Mouse (Mus musculus) myocyte (in vitro differentiated cells): ENCODE results near the gene Rnf19b. TPM values are rescaled to one million over a fixed set of nuclear protein-coding genes. Genes with fewer than 3 reads are reported as not detected.

ENCODE experiments used
- H3K27me3 ChIP-seq: one replicate; pipeline ENCODE4 v1.6.1; 2011; ENCODE audit not compliant: control insufficient read depth, insufficient read depth, insufficient read length
- H3K36me3 ChIP-seq: one replicate; pipeline ENCODE4 v1.6.1; 2011; ENCODE audit not compliant: control insufficient read depth, insufficient read depth
- H3K4me2 ChIP-seq: one replicate; pipeline ENCODE4 v1.6.1; 2011; ENCODE audit warnings: low read depth, control low read depth
- H3K4me3 ChIP-seq: one replicate; pipeline ENCODE4 v1.5.1; 2011; ENCODE audit warnings: mild to moderate bottlenecking, control low read depth, moderate library complexity
- H3K79me2 ChIP-seq: one replicate; pipeline ENCODE4 v1.6.1; 2011; ENCODE audit not compliant: control insufficient read depth, insufficient read depth
- H3ac ChIP-seq: one replicate; pipeline ENCODE4 v1.6.1; 2011; ENCODE audit not compliant: control insufficient read depth, insufficient read length
- CEBPB ChIP-seq: IDR thresholded peaks from 2 replicates; pipeline ENCODE4 v1.6.1; 2011; ENCODE audit warnings: mild to moderate bottlenecking, moderate library complexity; ENCODE audit not compliant: poor library complexity, insufficient read depth, severe bottlenecking
- E2F4 ChIP-seq: IDR thresholded peaks from one replicate; pipeline ENCODE4 v1.6.1; 2011; ENCODE audit warnings: mild to moderate bottlenecking, control low read depth, moderate library complexity; ENCODE audit not compliant: insufficient read depth
- MAX ChIP-seq: IDR thresholded peaks from one replicate; pipeline ENCODE4 v1.6.1; 2011; ENCODE audit warnings: low read depth, mild to moderate bottlenecking, control low read depth
- MYOD1 ChIP-seq, 3 experiments: IDR thresholded peaks; one replicate each; pipeline ENCODE4 v1.6.1; 2011; ENCODE audit warnings: control low read depth in 2 of 3, low read depth in 2 of 3, mild to moderate bottlenecking in 2 of 3, moderate library complexity in 1 of 3; ENCODE audit not compliant: insufficient read length in 2 of 3, control insufficient read depth in 1 of 3
- MYOG ChIP-seq, 3 experiments: IDR thresholded peaks; one replicate each; pipeline ENCODE4 v1.6.1; 2011; ENCODE audit warnings: control low read depth in 2 of 3, low read depth in 2 of 3, mild to moderate bottlenecking in 2 of 3; ENCODE audit not compliant: insufficient read length in 2 of 3, control insufficient read depth in 1 of 3, insufficient read depth in 1 of 3
- POLR2A ChIP-seq: IDR thresholded peaks from one replicate; pipeline ENCODE4 v1.6.1; 2011; ENCODE audit warnings: low read depth, mild to moderate bottlenecking, control low read depth, moderate library complexity; ENCODE audit not compliant: insufficient read length
- POLR2AphosphoS2 ChIP-seq: IDR thresholded peaks from one replicate; pipeline ENCODE4 v1.6.1; 2011; ENCODE audit warnings: low read depth, control low read depth; ENCODE audit not compliant: insufficient read length
- REST ChIP-seq: IDR thresholded peaks from one replicate; pipeline ENCODE4 v1.6.1; 2011; ENCODE audit warnings: mild to moderate bottlenecking, control low read depth, moderate library complexity; ENCODE audit not compliant: insufficient read depth, insufficient read length
- SRF ChIP-seq: IDR thresholded peaks from one replicate; pipeline ENCODE4 v1.6.1; 2011; ENCODE audit warnings: low read depth; ENCODE audit not compliant: control insufficient read depth, insufficient read length
- TCF12 ChIP-seq: IDR thresholded peaks from one replicate; pipeline ENCODE4 v1.6.1; 2011; ENCODE audit warnings: mild to moderate bottlenecking, control low read depth; ENCODE audit not compliant: poor library complexity, insufficient read depth, severe bottlenecking
- TCF3 ChIP-seq: IDR thresholded peaks from one replicate; pipeline ENCODE4 v1.6.1; 2011; ENCODE audit warnings: low read depth, control low read depth; ENCODE audit not compliant: insufficient read length
- USF1 ChIP-seq: IDR thresholded peaks from one replicate; pipeline ENCODE4 v1.6.1; 2011; ENCODE audit warnings: low read depth, mild to moderate bottlenecking, control low read depth, moderate library complexity
- polyA plus RNA-seq: library from polyadenylated mRNA; unstranded; fragments of >200 nt; fragmentation: generic; extraction: Trizol; gene quantifications from one replicate; pipeline ENCODE4 v1.2.1, GENCODE M21; 2012; ENCODE audit warnings: missing spikeins

Gene Rnf19b
- polyA plus RNA-seq, 1 experiment: 49.3 TPM

GRCm38 (mm10) chr4:129013151-129013864 is 44.8 kb upstream of the Rnf19b start:
- H3K27me3 ChIP-seq: no peaks in the 10 kb centered on the region
- no peak overlapping the region for H3K4me3 ChIP-seq
- no peaks in the 10 kb centered on the region for H3K79me2 ChIP-seq
- peak; percentile 7 for TF ChIP-seq POLR2AphosphoS2
- TF ChIP-seq MYOG (IDR thresholded peaks at IDR 0.05; ENCODE audit: control insufficient read depth in 1 of 3, insufficient read depth in 1 of 3, insufficient read length in 2 of 3, low read depth in 2 of 3): no peak
- no peak overlapping the region for H3K4me2 ChIP-seq
- H3K36me3 ChIP-seq: no peaks in the 10 kb centered on the region
- no peak overlapping the region for H3ac ChIP-seq

GRCm38 (mm10) chr4:129016329-129016728 is 41.7 kb upstream of the Rnf19b start:
- TF ChIP-seq TCF3: no peak
- no peak for TF ChIP-seq E2F4
- no peak for TF ChIP-seq REST
- TF ChIP-seq SRF: no peak
- TF ChIP-seq USF1: no peak
- TF ChIP-seq TCF12: no peak
- TF ChIP-seq MYOD1 (IDR thresholded peaks at IDR 0.05; ENCODE audit: control insufficient read depth in 1 of 3, insufficient read length in 2 of 3, low read depth in 2 of 3): no peak
- no peak for TF ChIP-seq MAX
- TF ChIP-seq CEBPB: no peak
- no peak for TF ChIP-seq MYOG (IDR thresholded peaks at IDR 0.05; ENCODE audit: control insufficient read depth in 1 of 3, insufficient read depth in 1 of 3, insufficient read length in 2 of 3, low read depth in 2 of 3)
- no peak for TF ChIP-seq POLR2AphosphoS2
- no peak for TF ChIP-seq POLR2A
- no peaks in the 10 kb centered on the region for H3K79me2 ChIP-seq
- no peaks in the 10 kb centered on the region for H3K27me3 ChIP-seq
- no peaks in the 10 kb centered on the region for H3K36me3 ChIP-seq
- no peak overlapping the region for H3ac ChIP-seq
- H3K4me3 ChIP-seq: no peak overlapping the region
- no peak overlapping the region for H3K4me2 ChIP-seq

GRCm38 (mm10) chr4:129017150-129017549 is 40.9 kb upstream of the Rnf19b start:
- H3K27me3 ChIP-seq: no peaks in the 10 kb centered on the region

GRCm38 (mm10) chr4:129018788-129019435 is 39.2 kb upstream of the Rnf19b start:
- no peak overlapping the region for H3K4me2 ChIP-seq
- H3ac ChIP-seq: no peak overlapping the region
- no peaks in the 10 kb centered on the region for H3K27me3 ChIP-seq
- no peak overlapping the region for H3K4me3 ChIP-seq
- no peaks in the 10 kb centered on the region for H3K36me3 ChIP-seq
- TF ChIP-seq MAX (no peak), POLR2AphosphoS2 (no peak), USF1 (no peak), MYOG (IDR thresholded peaks at IDR 0.05; ENCODE audit: control insufficient read depth in 1 of 3, insufficient read depth in 1 of 3, insufficient read length in 2 of 3, low read depth in 2 of 3) (no peak), POLR2A (no peak), TCF12 (no peak), MYOD1 (IDR thresholded peaks at IDR 0.05; ENCODE audit: control insufficient read depth in 1 of 3, insufficient read length in 2 of 3, low read depth in 2 of 3) (no peak), TCF3 (no peak), E2F4 (no peak)
- H3K79me2 ChIP-seq: no peaks in the 10 kb centered on the region

More at GRCm38 (mm10) chr4:129017150-129017549, 40.9 kb upstream of the Rnf19b start:
- Histone ChIP-seq H3K79me2 (no peaks in the 10 kb centered on the region), H3K4me3 (no peak overlapping the region), H3ac (no peak overlapping the region), H3K4me2 (peak overlapping the region; percentile 63), H3K36me3 (no peaks in the 10 kb centered on the region)
- TF ChIP-seq CEBPB (no peak), MYOG (IDR thresholded peaks at IDR 0.05; ENCODE audit: control insufficient read depth in 1 of 3, insufficient read depth in 1 of 3, insufficient read length in 2 of 3, low read depth in 2 of 3) (no peak), USF1 (no peak), REST (no peak), MYOD1 (IDR thresholded peaks at IDR 0.05; ENCODE audit: control insufficient read depth in 1 of 3, insufficient read length in 2 of 3, low read depth in 2 of 3) (no peak), TCF3 (no peak), SRF (no peak), POLR2AphosphoS2 (no peak), E2F4 (no peak), POLR2A (no peak), MAX (no peak), TCF12 (no peak)

GRCm38 (mm10) chr4:129019788-129020187 is 38.3 kb upstream of the Rnf19b start:
- no peak overlapping the region for H3K4me3 ChIP-seq
- TF ChIP-seq POLR2A: no peak
- no peak for TF ChIP-seq TCF12
- no peak for TF ChIP-seq POLR2AphosphoS2
- TF ChIP-seq CEBPB: no peak
- TF ChIP-seq E2F4: no peak
- no peak for TF ChIP-seq MYOG (IDR thresholded peaks at IDR 0.05; ENCODE audit: control insufficient read depth in 1 of 3, insufficient read depth in 1 of 3, insufficient read length in 2 of 3, low read depth in 2 of 3)
- no peak for TF ChIP-seq TCF3
- no peak for TF ChIP-seq USF1
- TF ChIP-seq SRF: no peak
- no peak for TF ChIP-seq REST
- no peak for TF ChIP-seq MAX
- TF ChIP-seq MYOD1 (IDR thresholded peaks at IDR 0.05; ENCODE audit: control insufficient read depth in 1 of 3, insufficient read length in 2 of 3, low read depth in 2 of 3): no peak
- no peak overlapping the region for H3K4me2 ChIP-seq

More at GRCm38 (mm10) chr4:129019788-129020187, 38.3 kb upstream of the Rnf19b start:
- Histone ChIP-seq H3K36me3 (no peaks in the 10 kb centered on the region), H3K27me3 (no peaks in the 10 kb centered on the region), H3ac (no peak overlapping the region), H3K79me2 (no peaks in the 10 kb centered on the region)
